Mouse (Mus musculus) heart, embryonic 14.5 days (tissue): ENCODE data around the gene Tcl1. TPM values are rescaled to one million over a fixed set of nuclear protein-coding genes. Genes with fewer than 3 reads are reported as not detected.
"Not testable (repeated sequence)": the region's sequence is repeated elsewhere in the genome, so short reads cannot be mapped to it uniquely, and the experiment has no call there.

Experiments used
- ATAC-seq: fragments of 200-750 bp; cut with Nextera tagmentation; 2 replicates; pipeline ENCODE4 v1.8.0; 2017; ENCODE audit warnings: low read depth, moderate TSS enrichment; ENCODE audit not compliant: insufficient number of reproducible peaks, insufficient read depth, low FRiP score
- H3K27ac ChIP-seq, 2 experiments: fragments of 200-500 bp in 1 of 2; fragments of 300-500 bp in 1 of 2; sonication (generic) in 1 of 2; replicated peaks in 1 of 2; 2 replicates each; pipeline ENCODE4 v1.5.1; 2012 to 2014; ENCODE audit warnings: low read depth in 2 of 2, low read length in 2 of 2, control low read depth in 1 of 2, mild to moderate bottlenecking in 1 of 2, mixed read lengths in 1 of 2; ENCODE audit not compliant: control insufficient read depth in 1 of 2, insufficient read depth in 1 of 2
- H3K27me3 ChIP-seq: fragments of 300-500 bp; sonication (generic); 2 replicates; pipeline ENCODE4 v1.6.1; 2014; ENCODE audit warnings: mild to moderate bottlenecking, low read length, control low read depth; ENCODE audit not compliant: control insufficient read depth, insufficient read depth
- H3K36me3 ChIP-seq: fragments of 300-500 bp; sonication (generic); 2 replicates; pipeline ENCODE4 v1.6.1; 2014; ENCODE audit warnings: mild to moderate bottlenecking, control low read depth, low read length, mixed read lengths; ENCODE audit not compliant: control insufficient read depth, insufficient read depth
- H3K4me1 ChIP-seq, 2 experiments: fragments of 200-500 bp in 1 of 2; fragments of 300-500 bp in 1 of 2; sonication (generic) in 1 of 2; 2 replicates each; pipeline ENCODE4 v1.6.1; 2012 to 2014; ENCODE audit warnings: low read length in 2 of 2, control low read depth in 1 of 2, mixed read lengths in 1 of 2; ENCODE audit not compliant: control insufficient read depth in 2 of 2, insufficient read depth in 2 of 2
- H3K4me2 ChIP-seq: fragments of 300-500 bp; sonication (generic); 2 replicates; pipeline ENCODE4 v1.6.1; 2014; ENCODE audit warnings: mild to moderate bottlenecking, low read length
- H3K4me3 ChIP-seq, 2 experiments: fragments of 200-500 bp in 1 of 2; fragments of 300-500 bp in 1 of 2; sonication (generic) in 1 of 2; 2 replicates each; pipeline ENCODE4 v1.5.1; 2012 to 2014; ENCODE audit warnings: low read length in 2 of 2, mild to moderate bottlenecking in 2 of 2, control low read depth in 1 of 2, low read depth in 1 of 2, moderate library complexity in 1 of 2; ENCODE audit not compliant: control insufficient read depth in 1 of 2, insufficient read depth in 1 of 2
- H3K9ac ChIP-seq: fragments of 300-500 bp; sonication (generic); 2 replicates; pipeline ENCODE4 v1.6.1; 2014; ENCODE audit warnings: mild to moderate bottlenecking, low read length
- H3K9me3 ChIP-seq: fragments of 300-500 bp; sonication (generic); 2 replicates; pipeline ENCODE4 v1.6.1; 2016; ENCODE audit warnings: low read length, control low read depth; ENCODE audit not compliant: control insufficient read depth
- WGBS: fragments of 180-500 bp; shearing (Covaris S2); extraction: QIAGEN DNeasy Blood & Tissue Kit; methylation state at CpG from one replicate; pipeline ENCODE4 v1.1.7; 2014; 5-methylcytosine and 5-hydroxymethylcytosine counted together
- polyA plus RNA-seq: library from polyadenylated mRNA; unstranded; fragments of >200 nt; fragmentation: Nextera tagmentation; extraction: Ambion mirVana; gene quantifications from 2 replicates; pipeline ENCODE4 v1.2.1, GENCODE M21; 2014

Gene Tcl1
- polyA plus RNA-seq, 1 experiment from 2014 or later, result not detected

DNA sequence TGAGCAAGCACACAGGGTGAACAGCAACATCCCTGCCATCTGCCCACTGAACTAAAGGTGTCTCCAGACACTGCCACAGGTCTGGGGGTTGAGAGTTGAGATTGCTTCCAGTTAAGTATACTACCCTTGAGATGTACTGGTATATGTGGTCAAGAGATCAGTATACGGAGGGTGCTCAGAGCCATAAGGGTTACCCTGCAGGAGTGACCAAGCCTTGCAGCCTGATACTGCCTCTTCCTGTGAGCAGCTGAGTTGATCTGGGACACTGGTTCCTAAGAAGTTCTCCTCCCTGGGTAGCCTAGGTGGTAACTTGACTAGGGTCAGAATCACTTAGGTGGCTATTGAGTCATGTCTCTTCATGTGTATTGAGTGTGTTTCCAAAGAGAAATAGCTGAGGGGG, 14.2 kb downstream of the Tcl1 start:
- H3K27ac ChIP-seq, result no peak overlapping the region
- ATAC-seq, result no peak
- no peaks in the 10 kb centered on the region for H3K9me3 ChIP-seq
- no peak overlapping the region for H3K4me3 ChIP-seq
- WGBS, result 81% methylated on average over 1 of the region's 1 CpGs
- no peak overlapping the region for H3K9ac ChIP-seq
- H3K4me2 ChIP-seq, result no peak overlapping the region
- H3K36me3 ChIP-seq, result no peaks in the 10 kb centered on the region
- no peaks in the 10 kb centered on the region for H3K27me3 ChIP-seq
- H3K4me1 ChIP-seq, result no peaks in the 10 kb centered on the region

DNA sequence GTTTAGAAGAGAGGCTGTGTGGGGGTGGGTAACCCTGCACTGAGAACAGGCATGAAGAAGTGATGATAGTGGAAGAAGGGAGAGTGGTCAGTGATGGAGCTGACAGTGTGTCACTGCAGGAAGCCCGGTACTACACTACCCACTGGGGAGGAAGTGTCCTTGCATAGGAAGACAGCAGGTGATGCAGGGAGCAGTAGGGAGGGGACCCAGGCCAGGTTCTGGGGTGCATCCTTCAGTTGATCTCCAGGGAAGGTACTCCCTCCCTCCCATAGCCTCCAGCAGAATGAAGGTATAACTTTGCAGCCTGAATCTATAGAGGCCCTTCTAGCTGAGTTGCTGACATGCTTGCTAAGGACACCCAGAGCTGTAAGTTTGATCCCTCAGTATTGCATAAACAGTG, 15.5 kb downstream of the Tcl1 start:
- Histone ChIP-seq H3K36me3 (no peaks in the 10 kb centered on the region), H3K9ac (no peak overlapping the region), H3K4me3 (no peak overlapping the region), H3K4me2 (no peak overlapping the region), H3K4me1 (no peaks in the 10 kb centered on the region), H3K27ac (no peak overlapping the region), H3K9me3 (no peaks in the 10 kb centered on the region), H3K27me3 (no peaks in the 10 kb centered on the region)
- no peak for ATAC-seq
- WGBS, result 11% methylated on average over 1 of the region's 1 CpGs

DNA sequence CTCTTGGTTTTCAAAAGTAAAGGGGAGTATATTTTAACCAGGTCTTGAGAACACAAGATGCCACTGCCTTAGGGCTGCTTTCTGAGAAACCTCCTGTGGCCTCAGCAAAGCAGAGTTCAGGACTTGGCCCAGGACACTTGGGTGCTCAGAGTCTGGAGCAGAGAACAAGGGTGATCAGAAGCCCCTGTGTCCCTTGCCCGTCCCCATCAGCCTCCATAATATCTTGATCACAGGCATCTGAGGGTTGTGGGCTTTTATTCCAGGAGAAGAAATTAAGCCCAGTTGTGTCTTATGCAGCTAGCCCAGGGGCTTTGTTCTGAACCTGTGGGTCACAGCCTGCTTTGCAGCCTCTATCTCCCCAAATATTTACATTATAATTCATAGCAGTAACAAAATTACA, 20.9 kb downstream of the Tcl1 start, which contains the start of gene Tcl1b4:
Gene Tcl1b4 (plus strand): TSS at position 301 of the 400 bp plus-strand sequence.
- not testable (repeated sequence) for H3K36me3 ChIP-seq, H3K9me3 ChIP-seq, H3K9ac ChIP-seq, H3K4me3 ChIP-seq, H3K27me3 ChIP-seq, H3K4me1 ChIP-seq, ATAC-seq, H3K4me2 ChIP-seq, H3K27ac ChIP-seq
- WGBS, result 72% methylated on average over 1 of the region's 1 CpGs

DNA sequence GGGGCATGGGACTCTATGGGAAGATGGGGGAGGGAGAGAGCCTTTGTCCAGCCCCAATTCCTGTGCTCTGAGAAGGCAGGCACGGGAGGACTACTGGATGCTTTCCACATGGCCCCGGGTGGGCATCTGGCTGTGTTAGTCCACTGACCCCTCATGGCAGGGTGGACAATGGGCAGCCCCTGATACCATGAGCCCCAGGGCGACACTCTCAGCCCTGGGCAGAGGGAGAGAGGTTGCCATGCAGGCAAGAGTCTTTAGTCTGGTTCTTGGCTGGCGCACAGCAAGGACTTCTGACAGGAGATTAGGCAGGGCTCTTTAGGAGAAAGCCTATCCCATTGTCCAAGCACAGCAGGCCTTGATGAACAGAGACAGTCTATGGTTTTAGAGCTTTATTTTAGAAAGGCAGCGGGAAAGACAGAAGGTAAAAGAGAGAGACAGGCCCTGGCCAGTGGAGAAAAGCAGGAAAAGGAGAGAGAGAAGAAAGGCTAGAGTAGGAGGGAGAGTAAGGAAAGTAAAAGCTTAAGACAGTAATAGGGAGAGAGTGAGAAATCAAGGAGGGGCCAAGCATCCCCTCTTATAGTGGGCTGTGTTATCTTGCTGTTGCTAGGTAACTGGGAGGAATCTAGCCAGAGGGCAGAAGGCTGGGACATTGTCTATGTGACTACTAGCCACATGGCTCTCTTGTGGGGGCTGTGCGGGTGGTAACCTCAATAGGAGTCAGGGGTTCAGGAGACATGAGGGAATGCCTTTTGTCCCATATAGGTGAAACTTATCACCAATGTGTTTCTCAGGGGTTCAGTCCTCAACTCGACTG, 22.7 kb downstream of the Tcl1 start:
- ATAC-seq, H3K9ac ChIP-seq, H3K27me3 ChIP-seq, H3K36me3 ChIP-seq, H3K4me3 ChIP-seq, H3K27ac ChIP-seq, H3K9me3 ChIP-seq, H3K4me1 ChIP-seq, H3K4me2 ChIP-seq: not testable (repeated sequence)
- WGBS, result 61% methylated on average over 7 of the region's 7 CpGs

DNA sequence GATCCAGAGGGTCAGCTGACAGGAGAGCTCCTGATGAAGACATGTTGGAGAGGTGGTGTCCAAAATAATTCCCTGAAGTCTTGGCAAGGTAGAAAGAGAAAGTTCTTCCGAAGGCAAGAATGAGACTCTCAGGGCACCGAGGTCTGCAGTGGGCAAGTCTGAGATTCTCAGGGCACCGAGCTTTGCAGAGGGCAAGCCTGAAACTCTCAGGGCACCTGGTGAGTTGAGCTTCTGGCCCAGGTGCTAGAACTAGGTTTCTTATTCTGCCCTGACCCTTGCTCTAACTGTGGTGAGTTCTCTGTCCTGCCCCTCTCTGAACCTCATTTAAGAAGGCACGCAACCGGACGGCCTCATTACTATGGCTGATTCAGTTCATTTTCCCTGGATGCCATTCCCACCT, 31.9 kb downstream of the Tcl1 start, which contains the start of gene Tcl1b3:
Gene Tcl1b3 (plus strand): TSS at position 301 of the 400 bp plus-strand sequence.
- not testable (repeated sequence) for H3K27ac ChIP-seq, H3K27me3 ChIP-seq, H3K9ac ChIP-seq, H3K4me1 ChIP-seq, H3K9me3 ChIP-seq, H3K4me2 ChIP-seq, ATAC-seq, H3K36me3 ChIP-seq, H3K4me3 ChIP-seq
- WGBS, result 87% methylated on average over 6 of the region's 6 CpGs

DNA sequence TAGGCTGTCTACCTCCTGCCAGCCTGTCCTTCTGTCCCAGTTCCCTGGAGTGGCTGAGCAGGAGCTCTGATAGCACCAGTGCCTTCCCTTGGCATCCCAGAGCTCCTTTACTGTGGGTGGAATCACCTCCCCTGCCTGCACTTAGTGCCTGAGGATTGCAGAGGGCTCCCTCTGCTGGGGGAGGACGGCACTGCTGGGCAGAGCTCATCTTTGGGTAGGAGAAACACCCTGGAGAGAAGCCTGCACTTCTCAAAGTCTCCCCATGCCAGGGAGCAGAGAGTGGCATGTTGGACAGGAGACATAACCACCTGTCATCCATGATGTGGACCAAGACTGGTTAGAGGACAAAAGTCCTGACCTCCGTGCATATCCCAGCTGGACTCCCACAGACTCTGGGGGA, 33.6 kb downstream of the Tcl1 start:
- not testable (repeated sequence) for H3K9me3 ChIP-seq, H3K36me3 ChIP-seq, H3K4me2 ChIP-seq, ATAC-seq, H3K4me1 ChIP-seq, H3K27ac ChIP-seq, H3K4me3 ChIP-seq, H3K27me3 ChIP-seq, H3K9ac ChIP-seq
- WGBS, result 42% methylated on average over 2 of the region's 2 CpGs

DNA sequence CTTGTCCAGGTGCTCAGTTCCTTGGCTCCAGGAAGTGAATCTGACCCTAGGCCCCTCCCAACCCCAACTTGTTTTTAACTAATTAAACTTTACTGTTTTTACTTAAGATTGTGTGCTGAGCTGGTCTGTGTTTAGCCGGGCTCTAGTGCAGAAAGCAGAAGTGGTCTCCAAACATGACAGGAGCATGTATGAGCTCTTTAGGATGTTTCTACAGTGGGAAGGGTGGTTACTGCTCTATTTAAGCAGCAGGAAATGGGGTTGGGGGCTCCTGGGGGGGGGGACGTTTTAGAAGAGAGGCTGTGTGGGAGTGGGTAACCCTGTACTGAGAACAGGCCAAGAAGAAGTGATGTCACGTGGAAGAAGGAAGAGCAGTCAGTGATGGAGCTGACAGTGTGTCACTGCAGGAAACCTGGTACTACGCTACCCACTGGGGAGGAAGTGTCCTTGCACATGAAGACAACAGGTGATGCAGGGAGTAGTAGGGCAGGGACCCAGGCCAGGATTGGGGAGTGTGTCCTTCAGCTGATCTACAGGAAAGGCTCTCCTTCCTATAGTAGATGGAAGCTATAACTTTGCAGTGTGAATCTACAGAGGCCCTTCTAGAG, 41.5 kb downstream of the Tcl1 start:
- H3K4me3 ChIP-seq, H3K4me1 ChIP-seq, H3K9me3 ChIP-seq, H3K36me3 ChIP-seq, H3K9ac ChIP-seq, H3K27me3 ChIP-seq, H3K27ac ChIP-seq, H3K4me2 ChIP-seq, ATAC-seq: not testable (repeated sequence)
- 73% methylated on average over 4 of the region's 4 CpGs for WGBS
